Mouse (Mus musculus): ENCODE measurements around the gene Plekhn1. TPM values are rescaled to one million over a fixed set of nuclear protein-coding genes. Genes with fewer than 3 reads are reported as not detected.

Plekhn1 gene
- polyA plus RNA-seq, 1 experiment from 2014 or later = 28.7 TPM

GRCm38 (mm10) chr4:156202462-156202893 is 32.2 kb downstream of the Plekhn1 start:
- WGBS = 46% methylated on average over 12 of the region's 12 CpGs
- DNase-seq (ENCODE audit: low spot score) = no peak

GRCm38 (mm10) chr4:156200623-156201475 is 33.8 kb downstream of the Plekhn1 start, which contains the start of gene Isg15:
Gene Isg15 (minus strand): TSS chr4:156200818.
- Histone ChIP-seq H3K9me3 (ENCODE audit: control insufficient read depth, low read length) (no peaks in the 10 kb centered on the region), H3K4me1 (replicated peaks; ENCODE audit: control insufficient read depth, insufficient read depth, low read length) (peaks cover 16% of the 10 kb centered on the region), H3K27ac (no peak within 1 kb of the TSS), H3K4me2 (replicated peaks) (no peak within 1 kb of the TSS), H3K4me3 (replicated peaks; ENCODE audit: low read length) (no peak within 1 kb of the TSS), H3K36me3 (replicated peaks; ENCODE audit: control insufficient read depth, insufficient read depth) (no peaks in the 10 kb centered on the region), H3K9ac (no peak within 1 kb of the TSS), H3K27me3 (ENCODE audit: control insufficient read depth, insufficient read depth, low read length) (no peaks in the 10 kb centered on the region; the same call in 1 of the 2 replicates)
- no peak for ATAC-seq (ENCODE audit: low FRiP score)
- WGBS = 68% methylated on average over 10 of the region's 10 CpGs
- no peak for DNase-seq (ENCODE audit: low spot score)

More at GRCm38 (mm10) chr4:156202462-156202893, 32.2 kb downstream of the Plekhn1 start:
- H3K9me3 ChIP-seq (ENCODE audit: control insufficient read depth, low read length) = no peaks in the 10 kb centered on the region
- peak overlapping the region; percentile 75 for H3K4me2 ChIP-seq (replicated peaks)
- peaks cover 8% of the 10 kb centered on the region; the same call in 1 of the 2 replicates for H3K4me1 ChIP-seq (replicated peaks; ENCODE audit: control insufficient read depth, insufficient read depth, low read length)
- H3K36me3 ChIP-seq (replicated peaks; ENCODE audit: control insufficient read depth, insufficient read depth) = no peaks in the 10 kb centered on the region
- H3K27ac ChIP-seq = peak overlapping the region; percentile 55
- no peaks in the 10 kb centered on the region; the same call in 1 of the 2 replicates for H3K27me3 ChIP-seq (ENCODE audit: control insufficient read depth, insufficient read depth, low read length)
- peak overlapping the region; percentile 44 for H3K4me3 ChIP-seq (replicated peaks; ENCODE audit: low read length)
- ATAC-seq (ENCODE audit: low FRiP score) = no peak
- peak overlapping the region; percentile 52 for H3K9ac ChIP-seq

- Histone ChIP-seq H3K4me1 (replicated peaks; ENCODE audit: control insufficient read depth, insufficient read depth, low read length) (peaks cover 42% of the 10 kb centered on the region), H3K9me3 (ENCODE audit: control insufficient read depth, low read length) (no peaks in the 10 kb centered on the region), H3K9ac (peak overlapping the region; percentile 74), H3K4me3 (replicated peaks; ENCODE audit: low read length) (peak overlapping the region; percentile 91), H3K36me3 (replicated peaks; ENCODE audit: control insufficient read depth, insufficient read depth) (0 out of 2 replicates have a peak, but pooled peaks cover 7% of the 10 kb centered on the region), H3K4me2 (replicated peaks) (peak overlapping the region; percentile 54), H3K27ac (peak overlapping the region; percentile 89), H3K27me3 (ENCODE audit: control insufficient read depth, insufficient read depth, low read length) (no peaks in the 10 kb centered on the region; the same call in 1 of the 2 replicates)
- ATAC-seq (ENCODE audit: low FRiP score) (peak; percentile 92), DNase-seq (ENCODE audit: low spot score) (no peak)
- WGBS = 0% methylated on average over 26 of the region's 26 CpGs
Measured at GRCm38 (mm10) chr4:156197829-156198205, 36.8 kb downstream of the Plekhn1 start.

GRCm38 (mm10) chr4:156197131-156197828 is 37.4 kb downstream of the Plekhn1 start, which contains the start of gene Agrn:
Gene Agrn (minus strand): TSS chr4:156197488.
- no peaks in the 10 kb centered on the region; the same call in 1 of the 2 replicates for H3K27me3 ChIP-seq (ENCODE audit: control insufficient read depth, insufficient read depth, low read length)

GRCm38 (mm10) chr4:156195927-156196870 is 38.5 kb downstream of the Plekhn1 start:
- Histone ChIP-seq H3K4me2 (replicated peaks) (peak overlapping the region; percentile 97), H3K9ac (peak overlapping the region; percentile 89), H3K4me1 (replicated peaks; ENCODE audit: control insufficient read depth, insufficient read depth, low read length) (peaks cover 35% of the 10 kb centered on the region), H3K9me3 (ENCODE audit: control insufficient read depth, low read length) (no peaks in the 10 kb centered on the region), H3K27me3 (ENCODE audit: control insufficient read depth, insufficient read depth, low read length) (no peaks in the 10 kb centered on the region), H3K36me3 (replicated peaks; ENCODE audit: control insufficient read depth, insufficient read depth) (peaks cover 19% of the 10 kb centered on the region; the same call in 1 of the 2 replicates), H3K27ac (peak overlapping the region; percentile 85), H3K4me3 (replicated peaks; ENCODE audit: low read length) (peak overlapping the region; percentile 91)
- ATAC-seq (ENCODE audit: low FRiP score) (no peak), DNase-seq (ENCODE audit: low spot score) (peak; percentile 68)
- 3% methylated on average over 35 of the region's 35 CpGs for WGBS

More at GRCm38 (mm10) chr4:156197131-156197828, 37.4 kb downstream of the Plekhn1 start, which contains the start of gene Agrn:
- Histone ChIP-seq H3K4me3 (replicated peaks; ENCODE audit: low read length) (peak within 1 kb of the TSS; percentile 91), H3K27ac (peak within 1 kb of the TSS; percentile 89), H3K4me1 (replicated peaks; ENCODE audit: control insufficient read depth, insufficient read depth, low read length) (peaks cover 37% of the 10 kb centered on the region), H3K4me2 (replicated peaks) (peak within 1 kb of the TSS; percentile 97), H3K9me3 (ENCODE audit: control insufficient read depth, low read length) (no peaks in the 10 kb centered on the region), H3K9ac (peak within 1 kb of the TSS; percentile 89), H3K36me3 (replicated peaks; ENCODE audit: control insufficient read depth, insufficient read depth) (0 out of 2 replicates have a peak, but pooled peaks cover 8% of the 10 kb centered on the region)
- peak; percentile 81 for DNase-seq (ENCODE audit: low spot score)
- peak; percentile 84 for ATAC-seq (ENCODE audit: low FRiP score)
- WGBS = under 1% methylated on average over 28 of the region's 88 CpGs

GRCm38 (mm10) chr4:156194346-156194745 is 40.3 kb downstream of the Plekhn1 start:
- WGBS = 29% methylated on average over 6 of the region's 6 CpGs
- Histone ChIP-seq H3K9me3 (ENCODE audit: control insufficient read depth, low read length) (no peaks in the 10 kb centered on the region), H3K4me3 (replicated peaks; ENCODE audit: low read length) (peak overlapping the region; percentile 9), H3K27ac (no peak overlapping the region), H3K36me3 (replicated peaks; ENCODE audit: control insufficient read depth, insufficient read depth) (peaks cover 29% of the 10 kb centered on the region), H3K4me2 (replicated peaks) (peak overlapping the region; percentile 97), H3K9ac (peak overlapping the region; percentile 42; the same call in 1 of the 2 replicates), H3K4me1 (replicated peaks; ENCODE audit: control insufficient read depth, insufficient read depth, low read length) (peaks cover 45% of the 10 kb centered on the region), H3K27me3 (ENCODE audit: control insufficient read depth, insufficient read depth, low read length) (no peaks in the 10 kb centered on the region)
- no peak for ATAC-seq (ENCODE audit: low FRiP score)
- no peak for DNase-seq (ENCODE audit: low spot score)

GRCm38 (mm10) chr4:156193906-156194305 is 40.8 kb downstream of the Plekhn1 start:
- 57% methylated on average over 5 of the region's 5 CpGs for WGBS
- peaks cover 29% of the 10 kb centered on the region for H3K36me3 ChIP-seq (replicated peaks; ENCODE audit: control insufficient read depth, insufficient read depth)
- H3K27ac ChIP-seq = no peak overlapping the region
- peaks cover 49% of the 10 kb centered on the region for H3K4me1 ChIP-seq (replicated peaks; ENCODE audit: control insufficient read depth, insufficient read depth, low read length)
- peak overlapping the region; percentile 97; the same call in 1 of the 2 replicates for H3K4me2 ChIP-seq (replicated peaks)
- H3K4me3 ChIP-seq (replicated peaks; ENCODE audit: low read length) = no peak overlapping the region
- 0 out of 2 replicates have a peak overlapping the region, but pooled peaks have one; percentile 42 for H3K9ac ChIP-seq
- no peak for DNase-seq (ENCODE audit: low spot score)
- no peak for ATAC-seq (ENCODE audit: low FRiP score)
- no peaks in the 10 kb centered on the region for H3K9me3 ChIP-seq (ENCODE audit: control insufficient read depth, low read length)
- no peaks in the 10 kb centered on the region for H3K27me3 ChIP-seq (ENCODE audit: control insufficient read depth, insufficient read depth, low read length)

GRCm38 (mm10) chr4:156193200-156193590 is 41.5 kb downstream of the Plekhn1 start:
- no peaks in the 10 kb centered on the region for H3K27me3 ChIP-seq (ENCODE audit: control insufficient read depth, insufficient read depth, low read length)
- no peak for ATAC-seq (ENCODE audit: low FRiP score)
- H3K9ac ChIP-seq = no peak overlapping the region
- H3K27ac ChIP-seq = no peak overlapping the region
- peaks cover 29% of the 10 kb centered on the region for H3K36me3 ChIP-seq (replicated peaks; ENCODE audit: control insufficient read depth, insufficient read depth)
- H3K4me3 ChIP-seq (replicated peaks; ENCODE audit: low read length) = no peak overlapping the region
- H3K4me2 ChIP-seq (replicated peaks) = no peak overlapping the region
- WGBS = 28% methylated on average over 2 of the region's 2 CpGs
- peaks cover 56% of the 10 kb centered on the region for H3K4me1 ChIP-seq (replicated peaks; ENCODE audit: control insufficient read depth, insufficient read depth, low read length)
- DNase-seq (ENCODE audit: low spot score) = no peak
- H3K9me3 ChIP-seq (ENCODE audit: control insufficient read depth, low read length) = no peaks in the 10 kb centered on the region
